Mouse (Mus musculus) kidney, postnatal 4 days (tissue): Measurements from ENCODE around the gene Rab12.
"Not testable (repeated sequence)": the region's sequence is repeated elsewhere in the genome, so short reads cannot be mapped to it uniquely, and the experiment has no call there.

ENCODE experiments used
- DNase-seq, 2 experiments: peaks; one replicate each; pipeline ENCODE4 v3.0.0; 2021; ENCODE audit warnings: mixed read lengths in 2 of 2

Gene Rab12

GRCm38 (mm10) chr17:66519554-66520553, at the start of gene Rab12:
Gene Rab12 (minus strand): TSS chr17:66519729.
- peak; percentile 94 to 95 for DNase-seq

DNA sequence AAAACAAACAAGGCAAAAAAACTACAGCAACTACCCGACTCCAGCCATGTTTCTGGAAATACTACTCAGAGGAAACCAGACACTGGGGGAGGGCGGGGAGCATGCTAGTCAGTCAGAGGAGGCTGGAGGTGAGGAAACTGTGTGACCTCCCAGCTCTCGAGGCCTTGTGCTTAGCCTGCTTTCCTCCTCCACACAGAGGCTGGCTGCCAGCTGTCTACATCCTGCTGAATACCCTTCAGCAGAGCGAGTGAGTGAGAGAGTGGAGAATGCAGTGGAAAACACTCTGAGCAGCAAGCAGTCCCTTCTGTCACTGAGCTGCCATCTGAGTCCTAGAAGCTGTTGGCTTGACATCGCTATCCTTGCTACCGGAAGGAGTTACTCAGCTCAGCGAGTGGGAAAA, 44.7 kb upstream of the Rab12 start:
- peak; percentile 73 to 82 for DNase-seq

- no peak for DNase-seq
Observed at GRCm38 (mm10) chr17:66563551-66563950, 44.0 kb upstream of the Rab12 start.

- no peak for DNase-seq
Observed at GRCm38 (mm10) chr17:66561380-66561779, 41.9 kb upstream of the Rab12 start.

GRCm38 (mm10) chr17:66558404-66559317, 39.1 kb upstream of the Rab12 start:
- no peak for DNase-seq

DNA sequence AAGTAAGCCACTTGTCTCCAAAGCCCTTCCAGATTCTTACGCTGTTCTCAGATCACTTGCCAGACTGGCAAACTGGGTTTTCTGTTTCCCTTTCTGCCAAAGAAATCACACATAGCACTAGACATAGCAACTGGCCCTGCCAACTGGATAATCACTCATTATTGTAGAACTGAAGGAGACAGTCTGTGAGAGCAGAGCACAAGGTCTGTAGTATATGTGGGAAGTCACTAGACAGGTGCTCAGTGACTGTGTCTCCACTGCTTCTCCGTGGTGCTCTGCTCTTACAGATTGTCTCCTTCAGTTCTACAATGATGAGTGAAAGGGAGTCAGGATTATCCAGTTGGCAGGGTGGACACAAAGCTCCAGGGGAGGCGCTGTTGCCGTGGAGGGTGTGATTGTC, 33.2 kb upstream of the Rab12 start:
- no peak for DNase-seq

GRCm38 (mm10) chr17:66550486-66550885, 31.0 kb upstream of the Rab12 start:
- DNase-seq: no peak

GRCm38 (mm10) chr17:66532285-66532684, 12.8 kb upstream of the Rab12 start:
- no peak for DNase-seq

- no peak for DNase-seq
Observed at GRCm38 (mm10) chr17:66523396-66523795, 3.9 kb upstream of the Rab12 start.

- DNase-seq: not testable (repeated sequence)
Observed at GRCm38 (mm10) chr17:66522631-66523030, 3.1 kb upstream of the Rab12 start.

DNA sequence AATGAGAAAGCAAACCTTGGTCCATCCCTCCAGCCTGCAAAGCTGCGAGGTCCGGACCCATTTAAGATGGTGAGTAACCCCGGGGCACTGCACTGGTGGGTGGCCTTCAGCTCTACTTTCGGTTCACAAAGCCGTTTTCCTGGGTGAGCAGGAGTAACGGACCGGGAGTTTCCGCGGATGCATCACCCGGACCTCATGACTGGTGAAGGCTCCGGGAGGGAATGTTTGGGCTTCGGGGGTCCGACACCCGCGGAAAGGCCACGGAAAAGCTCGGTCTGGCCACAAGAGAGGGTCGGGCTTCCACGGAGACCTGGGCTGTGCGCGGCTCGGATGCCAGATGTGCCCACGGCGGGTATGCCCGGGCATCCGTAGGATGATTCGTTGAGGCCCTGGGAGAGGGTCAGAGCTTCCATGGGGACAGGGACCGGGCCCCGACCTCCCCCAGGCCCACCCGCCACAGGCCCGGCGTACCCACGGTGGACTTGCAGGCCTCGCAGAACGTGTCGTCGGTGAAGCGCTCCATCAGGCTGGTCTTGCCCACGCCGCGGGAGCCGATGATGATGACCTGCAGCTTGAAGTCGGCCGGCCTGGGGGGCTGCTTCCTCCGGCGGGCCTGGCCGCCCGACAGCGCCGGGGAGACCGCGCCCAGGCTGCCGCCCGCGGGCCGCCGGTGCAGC, 514 bp downstream of the Rab12 start:
- DNase-seq: peak; percentile 31 to 55

DNA sequence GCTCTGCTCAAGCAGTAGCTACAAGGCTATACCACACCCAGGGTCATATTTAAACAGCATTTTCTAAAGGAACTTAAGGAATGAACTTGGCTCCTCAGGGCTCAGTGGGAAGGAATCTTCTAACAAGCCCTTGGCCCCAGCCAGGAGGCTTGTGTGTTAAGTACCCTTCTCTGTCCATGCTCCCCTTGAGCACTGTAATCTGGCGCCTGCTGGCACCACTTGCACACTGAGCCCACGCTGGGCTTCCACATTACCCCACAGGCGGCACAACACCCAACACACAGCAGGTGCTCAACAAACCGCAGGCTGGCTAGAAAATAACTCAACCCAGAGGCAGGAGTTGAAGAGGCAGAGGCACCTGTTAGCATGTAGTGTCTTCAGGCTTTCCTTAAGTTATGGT, 2.6 kb downstream of the Rab12 start:
- DNase-seq: no peak

GRCm38 (mm10) chr17:66514288-66514995, 5.1 kb downstream of the Rab12 start:
- DNase-seq: no peak

DNA sequence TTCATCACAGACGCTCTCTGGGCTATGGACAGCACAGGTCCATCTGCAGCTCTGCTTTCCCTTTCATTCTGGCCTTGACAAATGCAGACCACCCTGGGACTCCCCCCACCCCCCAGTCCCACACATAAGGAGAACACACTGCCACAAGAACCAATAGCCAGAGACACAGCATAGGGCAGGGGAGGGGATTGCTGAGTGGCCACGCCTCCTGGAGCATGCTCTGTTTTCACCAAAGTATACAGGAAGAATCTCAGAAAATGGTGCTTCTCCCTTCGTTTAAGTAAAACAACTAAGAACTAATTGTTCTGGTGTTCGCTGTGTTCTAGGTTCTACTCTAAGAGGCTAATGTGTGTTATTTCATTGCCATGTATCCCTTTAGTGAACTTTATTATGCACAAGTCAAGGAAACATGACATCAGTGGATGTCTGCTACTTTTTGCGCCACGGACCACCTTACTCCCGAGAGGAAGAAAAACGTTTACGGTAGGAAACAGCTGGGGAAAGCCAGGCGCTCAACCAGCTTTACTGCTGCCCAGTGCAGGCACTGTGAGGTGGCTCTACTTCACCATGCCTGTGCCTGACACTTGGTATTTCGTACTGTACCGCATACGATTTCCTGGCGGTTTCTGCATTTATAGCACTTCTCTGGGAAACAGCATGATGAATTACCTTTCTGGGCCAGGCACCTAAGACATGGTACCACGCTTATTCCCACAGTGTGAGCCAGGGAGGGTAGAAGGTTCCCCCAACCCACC, 7.2 kb downstream of the Rab12 start:
- no peak for DNase-seq

GRCm38 (mm10) chr17:66510221-66510683, 9.3 kb downstream of the Rab12 start:
- peak; percentile 41 to 54 for DNase-seq

DNA sequence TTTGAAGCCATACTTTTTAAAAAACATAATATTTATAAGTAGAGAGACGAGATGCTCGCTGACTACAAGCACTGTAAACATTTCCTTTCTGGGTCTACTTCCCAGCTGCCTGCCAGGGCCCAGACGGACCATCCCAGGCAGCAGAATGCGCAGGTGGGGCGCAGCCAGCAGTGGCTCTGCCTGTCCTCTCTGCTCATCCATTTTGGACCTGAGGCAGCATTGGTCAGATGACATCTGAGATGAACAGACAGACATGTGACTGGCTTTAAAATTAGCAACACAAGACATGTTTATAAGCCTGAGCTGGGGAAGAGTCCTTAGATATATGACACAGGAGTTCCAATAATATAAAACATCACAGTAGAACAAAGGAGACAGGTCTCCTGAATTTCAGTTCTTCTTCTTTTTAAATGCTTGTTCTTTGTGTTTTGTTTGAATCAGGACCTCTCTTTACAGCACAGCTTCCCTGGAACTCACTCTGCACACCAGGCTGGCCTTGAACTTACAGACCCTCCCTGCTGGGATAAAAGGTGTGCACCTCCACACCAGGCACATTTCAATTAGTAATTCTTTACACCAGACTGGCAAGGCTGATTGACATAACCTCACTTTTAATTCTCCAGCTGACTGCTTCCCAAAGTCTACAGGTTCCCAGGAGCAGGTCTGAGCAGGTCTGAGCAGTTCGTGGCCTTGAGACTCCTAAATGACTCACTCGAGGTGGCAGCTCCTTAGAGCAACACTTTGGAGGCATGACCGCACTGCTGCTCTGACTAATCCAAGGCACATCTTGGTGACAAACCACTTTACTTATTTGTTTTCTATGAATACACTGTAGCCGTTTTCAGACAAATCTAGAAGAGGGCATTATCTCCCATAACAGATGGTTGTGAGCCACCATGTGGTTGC, 12.2 kb downstream of the Rab12 start:
- no peak for DNase-seq

- no peak for DNase-seq
Observed at GRCm38 (mm10) chr17:66504964-66505363, 14.6 kb downstream of the Rab12 start.

DNA sequence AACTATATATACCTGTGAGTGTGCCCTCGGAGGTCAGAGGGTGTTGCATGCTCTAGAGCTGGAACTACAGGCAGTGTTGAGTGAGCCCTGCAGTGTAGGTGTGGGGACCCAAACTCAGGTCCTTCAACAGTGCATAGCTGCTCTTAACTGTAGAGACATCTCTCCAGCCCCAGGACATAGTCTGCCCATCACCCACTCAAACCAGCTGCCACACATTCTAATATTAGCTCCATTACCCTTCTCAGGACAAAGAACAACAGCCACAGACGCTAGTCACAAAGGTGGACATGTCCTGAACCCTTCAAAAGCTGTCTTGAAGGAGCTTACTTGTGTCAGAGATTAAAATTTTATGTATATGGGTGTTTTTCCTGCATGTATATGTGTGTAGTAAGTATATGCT, 15.3 kb downstream of the Rab12 start:
- DNase-seq: no peak

DNA sequence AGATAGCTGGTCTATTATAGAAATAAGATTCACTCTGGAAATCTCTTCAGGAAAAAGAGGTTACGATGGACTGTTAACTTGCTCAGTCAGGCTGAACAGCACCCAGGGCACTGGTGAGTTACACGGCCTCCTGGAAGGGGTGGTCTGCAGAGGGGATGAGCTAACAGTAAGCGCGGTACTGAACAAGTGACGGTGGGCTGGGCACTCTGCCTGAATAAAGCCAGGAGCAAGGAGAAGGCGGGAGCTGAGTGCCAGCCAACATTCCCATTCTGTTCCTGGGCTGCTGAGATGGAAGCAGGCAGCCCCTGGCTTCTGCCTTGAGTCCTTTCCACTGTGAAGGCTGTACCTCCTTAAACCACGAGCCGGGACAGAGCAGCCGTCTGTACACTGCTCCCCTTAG, 16.1 kb downstream of the Rab12 start:
- no peak for DNase-seq

DNA sequence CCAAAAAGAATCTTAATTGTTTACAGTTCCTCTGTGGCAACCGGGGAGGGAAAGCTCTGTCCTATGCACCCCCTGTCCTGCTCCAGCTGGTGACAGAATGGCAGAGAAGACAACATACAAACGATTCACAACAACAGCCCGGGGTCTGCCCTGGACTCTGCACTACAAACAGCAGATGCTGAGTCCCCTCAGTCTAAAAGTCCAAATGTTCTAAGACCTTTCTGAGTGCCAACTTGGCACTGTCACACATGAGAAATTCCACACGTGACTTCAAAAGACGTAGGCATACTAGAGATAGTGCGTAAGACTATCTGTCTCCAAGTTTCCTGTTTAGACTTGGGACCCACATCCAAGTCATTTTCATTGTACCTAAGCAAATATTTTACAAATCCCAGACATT, 16.7 kb downstream of the Rab12 start:
- peak in 1 of 2 experiments; percentile 23 for DNase-seq
